Mouse (Mus musculus) hindbrain, embryonic 15.5 days (tissue): Measurements from ENCODE around the gene Rab17. TPM values are rescaled to one million over a fixed set of nuclear protein-coding genes. Genes with fewer than 3 reads are reported as not detected.

Experiments
- ATAC-seq: fragments of 200-750 bp; cut with Nextera tagmentation; 2 replicates; pipeline ENCODE4 v1.8.0; 2017; ENCODE audit warnings: low read depth, moderate number of reproducible peaks, moderate TSS enrichment; ENCODE audit not compliant: low FRiP score
- H3K27ac ChIP-seq: fragments of 300-500 bp; sonication (generic); replicated peaks from 2 replicates; pipeline ENCODE4 v1.5.1; 2015; ENCODE audit warnings: mild to moderate bottlenecking, inconsistent platforms
- H3K27me3 ChIP-seq: fragments of 300-500 bp; sonication (generic); 2 replicates; pipeline ENCODE4 v1.6.1; 2015; ENCODE audit warnings: control low read depth, inconsistent platforms
- H3K36me3 ChIP-seq: fragments of 300-500 bp; sonication (generic); 2 replicates; pipeline ENCODE4 v1.6.1; 2015; ENCODE audit warnings: control low read depth, inconsistent platforms
- H3K4me1 ChIP-seq: fragments of 300-500 bp; sonication (generic); replicated peaks from 2 replicates; pipeline ENCODE4 v1.6.1; 2015; ENCODE audit warnings: control low read depth, inconsistent platforms
- H3K4me2 ChIP-seq: fragments of 300-500 bp; sonication (generic); 2 replicates; pipeline ENCODE4 v1.6.1; 2015; ENCODE audit warnings: moderate library complexity, mild to moderate bottlenecking, inconsistent platforms
- H3K4me3 ChIP-seq: fragments of 300-500 bp; sonication (generic); 2 replicates; pipeline ENCODE4 v1.5.1; 2015; ENCODE audit warnings: mild to moderate bottlenecking, inconsistent platforms
- H3K9ac ChIP-seq: fragments of 300-500 bp; sonication (generic); 2 replicates; pipeline ENCODE4 v1.6.1; 2015; ENCODE audit warnings: inconsistent platforms
- H3K9me3 ChIP-seq: fragments of 300-500 bp; sonication (generic); 2 replicates; pipeline ENCODE4 v1.6.1; 2016; ENCODE audit warnings: control low read depth, inconsistent platforms
- WGBS: fragments of 180-500 bp; shearing (Covaris S2); methylation state at CpG from one replicate; pipeline ENCODE4 v1.1.7; 2015; 5-methylcytosine and 5-hydroxymethylcytosine counted together
- polyA plus RNA-seq: library from polyadenylated mRNA; unstranded; fragments of >200 nt; fragmentation: Nextera tagmentation; extraction: Ambion mirVana; gene quantifications from 2 replicates; pipeline ENCODE4 v1.2.1, GENCODE M21; 2015

Gene Rab17
- polyA plus RNA-seq, 1 experiment from 2014 or later: 0.10 TPM

DNA sequence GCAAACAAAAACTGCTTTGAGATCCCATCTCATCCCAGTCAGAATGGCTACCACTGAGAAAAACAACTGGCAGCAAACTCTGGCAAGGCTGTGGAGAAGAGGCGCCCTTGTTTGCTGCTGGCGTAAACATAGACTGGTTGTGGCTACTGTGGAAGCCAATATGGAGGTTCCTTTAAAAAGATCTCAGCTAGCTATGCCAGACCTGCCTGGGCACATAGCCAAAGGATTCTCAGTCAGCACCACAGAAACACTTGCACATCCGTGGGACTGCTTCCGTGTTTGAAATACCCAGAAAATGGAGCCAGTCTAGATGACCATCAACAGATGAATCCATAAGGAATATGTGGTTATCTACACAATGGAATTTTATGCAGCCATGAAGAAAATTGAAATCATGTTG, 43.4 kb downstream of the Rab17 start:
- Histone ChIP-seq H3K4me2 (no peak overlapping the region), H3K4me1 (peaks cover 9% of the 10 kb centered on the region), H3K36me3 (no peaks in the 10 kb centered on the region), H3K9me3 (no peaks in the 10 kb centered on the region), H3K27ac (no peak overlapping the region), H3K27me3 (no peaks in the 10 kb centered on the region; the same call in 1 of the 2 replicates), H3K4me3 (no peak overlapping the region), H3K9ac (no peak overlapping the region)
- WGBS: 51% methylated on average over 4 of the region's 4 CpGs
- ATAC-seq: no peak

GRCm38 (mm10) chr1:90921687-90922086, 47.8 kb downstream of the Rab17 start:
- Histone ChIP-seq H3K4me2 (no peak overlapping the region), H3K4me1 (no peaks in the 10 kb centered on the region), H3K4me3 (no peak overlapping the region), H3K36me3 (no peaks in the 10 kb centered on the region), H3K27ac (no peak overlapping the region), H3K9me3 (no peaks in the 10 kb centered on the region), H3K9ac (no peak overlapping the region), H3K27me3 (no peaks in the 10 kb centered on the region)
- WGBS: 92% methylated on average over 9 of the region's 9 CpGs
- no peak for ATAC-seq

DNA sequence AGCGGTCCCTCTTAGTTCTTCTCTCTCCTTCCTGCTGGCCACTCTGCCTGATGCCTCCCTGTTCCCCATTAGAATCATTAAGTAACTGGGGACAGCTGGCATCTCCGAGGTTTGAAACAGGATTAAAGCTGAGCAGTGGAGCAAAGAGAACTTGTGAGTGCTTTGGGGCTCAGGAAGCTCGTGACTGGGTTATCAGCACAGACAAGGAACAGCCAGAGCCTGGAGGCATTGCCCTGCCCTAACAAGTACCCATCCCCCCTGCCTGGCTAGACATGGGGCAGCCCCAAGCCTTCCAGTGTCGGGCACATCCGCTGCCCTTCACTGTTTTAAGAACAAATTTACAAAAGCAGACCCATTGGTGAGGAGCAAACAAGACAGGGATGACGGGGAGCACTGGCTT, 52.0 kb downstream of the Rab17 start:
- Histone ChIP-seq H3K4me3 (no peak overlapping the region), H3K4me1 (peaks cover 8% of the 10 kb centered on the region), H3K4me2 (no peak overlapping the region), H3K27ac (no peak overlapping the region), H3K9me3 (no peaks in the 10 kb centered on the region), H3K36me3 (no peaks in the 10 kb centered on the region), H3K9ac (no peak overlapping the region), H3K27me3 (0 out of 2 replicates have a peak, but pooled peaks cover 3% of the 10 kb centered on the region)
- 64% methylated on average over 6 of the region's 6 CpGs for WGBS
- no peak for ATAC-seq

GRCm38 (mm10) chr1:90914948-90915569, 54.4 kb downstream of the Rab17 start, which contains the start of gene Mlph:
TSS of gene Mlph (plus strand) at chr1:90915085.
- no peaks in the 10 kb centered on the region for H3K9me3 ChIP-seq
- no peaks in the 10 kb centered on the region for H3K36me3 ChIP-seq
- H3K4me2 ChIP-seq: peak within 1 kb of the TSS; percentile 50
- no peak within 1 kb of the TSS for H3K9ac ChIP-seq
- ATAC-seq: no peak
- H3K4me1 ChIP-seq: peaks cover 8% of the 10 kb centered on the region
- WGBS: 11% methylated on average over 18 of the region's 18 CpGs
- H3K27me3 ChIP-seq: 0 out of 2 replicates have a peak, but pooled peaks cover 3% of the 10 kb centered on the region
- peak within 1 kb of the TSS; percentile 4; the same call in 1 of the 2 replicates for H3K4me3 ChIP-seq
- peak within 1 kb of the TSS; percentile 12; the same call in 1 of the 2 replicates for H3K27ac ChIP-seq

DNA sequence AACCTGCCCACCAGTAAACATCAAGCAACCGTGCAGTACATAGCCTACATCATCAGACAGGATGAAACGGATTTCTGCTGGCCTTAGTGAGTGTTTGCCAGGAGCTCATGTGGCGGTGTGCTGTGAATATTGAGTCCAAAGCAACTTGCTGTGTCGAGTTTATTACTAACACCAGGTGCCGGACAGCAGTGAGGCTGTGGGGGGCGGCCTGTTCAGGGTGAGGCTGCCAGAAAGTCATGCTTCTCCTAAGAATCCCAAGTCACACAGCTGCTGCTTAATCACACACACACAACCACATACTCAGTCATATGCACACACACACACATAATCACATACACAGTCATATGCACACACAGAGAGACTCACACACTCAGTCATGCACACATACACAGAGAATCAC, 56.2 kb downstream of the Rab17 start:
- Histone ChIP-seq H3K27ac (no peak overlapping the region), H3K9me3 (no peaks in the 10 kb centered on the region), H3K27me3 (0 out of 2 replicates have a peak, but pooled peaks cover 3% of the 10 kb centered on the region), H3K4me3 (no peak overlapping the region), H3K36me3 (no peaks in the 10 kb centered on the region), H3K4me1 (peaks cover 8% of the 10 kb centered on the region), H3K9ac (no peak overlapping the region), H3K4me2 (no peak overlapping the region)
- no peak for ATAC-seq
- WGBS: 63% methylated on average over 6 of the region's 6 CpGs

GRCm38 (mm10) chr1:90909631-90910152, 59.8 kb downstream of the Rab17 start:
- H3K9ac ChIP-seq: no peak overlapping the region
- 31% methylated on average over 17 of the region's 17 CpGs for WGBS
- no peak overlapping the region for H3K4me3 ChIP-seq
- H3K4me1 ChIP-seq: peaks cover under 1% of the 10 kb centered on the region
- H3K4me2 ChIP-seq: peak overlapping the region; percentile 27
- H3K36me3 ChIP-seq: no peaks in the 10 kb centered on the region
- ATAC-seq: 0 out of 2 replicates have a peak, but pooled peaks have one; percentile 66
- no peaks in the 10 kb centered on the region for H3K9me3 ChIP-seq
- H3K27me3 ChIP-seq: 0 out of 2 replicates have a peak, but pooled peaks cover under 1% of the 10 kb centered on the region
- no peak overlapping the region for H3K27ac ChIP-seq

- Histone ChIP-seq H3K36me3 (no peaks in the 10 kb centered on the region), H3K4me1 (no peaks in the 10 kb centered on the region), H3K4me3 (no peak overlapping the region), H3K27me3 (no peaks in the 10 kb centered on the region), H3K9ac (no peak overlapping the region), H3K27ac (no peak overlapping the region), H3K4me2 (no peak overlapping the region), H3K9me3 (no peaks in the 10 kb centered on the region)
- no peak for ATAC-seq
These were observed 60.3 kb downstream of the Rab17 start for GRCm38 (mm10) chr1:90909161-90909560.

Other genes with a start within 250 kb of the Rab17 start
- 8.3 and 9.6 TPM in 2 replicates for gene Col6a3, start 125.7 kb downstream of the Rab17 start, polyA plus RNA-seq
- 0.29 and 0.35 TPM in 2 replicates for gene Mlph, start 54.6 kb downstream of the Rab17 start, polyA plus RNA-seq
- gene Prlh, start 16.6 kb downstream of the Rab17 start, polyA plus RNA-seq: not detected in 2 replicates
- 39.0 and 41.5 TPM in 2 replicates for gene Lrrfip1, start 29.1 kb upstream of the Rab17 start, polyA plus RNA-seq
- gene Rbm44, start 175.4 kb upstream of the Rab17 start, polyA plus RNA-seq: 0.16 and 0.76 TPM in 2 replicates
- gene Ramp1, start 210.2 kb upstream of the Rab17 start, polyA plus RNA-seq: 13.7 and 13.8 TPM in 2 replicates